Mouse (Mus musculus) brain, embryonic 14.5 days (tissue): ENCODE data around the gene Olah.

Experiments used
- CTCF ChIP-seq: fragments of 200-500 bp; IDR thresholded peaks from 2 replicates; pipeline ENCODE4 v1.5.1; 2012; ENCODE audit warnings: inconsistent platforms, mild to moderate bottlenecking, moderate library complexity, borderline replicate concordance; ENCODE audit not compliant: insufficient read depth, insufficient read length; ENCODE audit errors: extremely low read depth
- POLR2A ChIP-seq: fragments of 200-500 bp; IDR thresholded peaks from 2 replicates; pipeline ENCODE4 v1.6.1; 2012; ENCODE audit warnings: mild to moderate bottlenecking, inconsistent platforms, borderline replicate concordance; ENCODE audit not compliant: poor library complexity, insufficient read depth, insufficient read length, severe bottlenecking; ENCODE audit errors: extremely low read depth

GRCm38 (mm10) chr2:3418883-3419431 is 21.9 kb upstream of the Olah start:
- TF ChIP-seq POLR2A (peak; percentile 29; the same call in 1 of the 2 replicates), CTCF (no peak)
